Mouse (Mus musculus) midbrain, embryonic 11.5 days (tissue): Measurements from ENCODE around the gene Ubxn6. TPM values are rescaled to one million over a fixed set of nuclear protein-coding genes. Genes with fewer than 3 reads are reported as not detected.

Experiments
- ATAC-seq: fragments of 200-750 bp; cut with Nextera tagmentation; 2 replicates; pipeline ENCODE4 v1.8.0; 2017; ENCODE audit warnings: moderate TSS enrichment, moderate library complexity; ENCODE audit not compliant: low FRiP score
- DNase-seq: peaks from one replicate; pipeline ENCODE4 v3.0.0; 2015; ENCODE audit warnings: low spot score; ENCODE audit errors: missing footprints
- H3K27ac ChIP-seq: fragments of 300-500 bp; sonication (generic); 2 replicates; pipeline ENCODE4 v1.5.1; 2014; ENCODE audit warnings: low read depth, low read length
- H3K27me3 ChIP-seq: fragments of 300-500 bp; sonication (generic); 2 replicates; pipeline ENCODE4 v1.6.1; 2014; ENCODE audit warnings: mild to moderate bottlenecking, low read length, moderate library complexity, mixed read lengths; ENCODE audit not compliant: control insufficient read depth, insufficient read depth
- H3K36me3 ChIP-seq: fragments of 300-500 bp; sonication (generic); 2 replicates; pipeline ENCODE4 v1.6.1; 2014; ENCODE audit warnings: mild to moderate bottlenecking, low read length, moderate library complexity, mixed read lengths; ENCODE audit not compliant: control insufficient read depth, insufficient read depth
- H3K4me1 ChIP-seq: fragments of 300-500 bp; sonication (generic); 2 replicates; pipeline ENCODE4 v1.6.1; 2014; ENCODE audit warnings: low read length; ENCODE audit not compliant: control insufficient read depth, insufficient read depth
- H3K4me2 ChIP-seq: fragments of 300-500 bp; sonication (generic); 2 replicates; pipeline ENCODE4 v1.6.1; 2014; ENCODE audit warnings: mild to moderate bottlenecking, moderate library complexity
- H3K4me3 ChIP-seq: fragments of 300-500 bp; sonication (generic); 2 replicates; pipeline ENCODE4 v1.5.1; 2014; ENCODE audit warnings: low read depth, low read length
- H3K9ac ChIP-seq: fragments of 300-500 bp; sonication (generic); 2 replicates; pipeline ENCODE4 v1.6.1; 2014; ENCODE audit warnings: low read length
- H3K9me3 ChIP-seq: fragments of 300-500 bp; sonication (generic); 2 replicates; pipeline ENCODE4 v1.6.1; 2016; ENCODE audit warnings: low read length; ENCODE audit not compliant: control insufficient read depth
- WGBS: fragments of 180-500 bp; shearing (Covaris S2); extraction: QIAGEN DNeasy Blood & Tissue Kit; methylation state at CpG from one replicate; pipeline ENCODE4 v1.1.7; 2014; 5-methylcytosine and 5-hydroxymethylcytosine counted together
- polyA plus RNA-seq: library from polyadenylated mRNA; unstranded; fragments of >200 nt; fragmentation: Nextera tagmentation; extraction: Ambion mirVana; gene quantifications from 2 replicates; pipeline ENCODE4 v1.2.1, GENCODE M21; 2014

Ubxn6 gene
- polyA plus RNA-seq, 1 experiment from 2014 or later = 48.4 TPM

DNA sequence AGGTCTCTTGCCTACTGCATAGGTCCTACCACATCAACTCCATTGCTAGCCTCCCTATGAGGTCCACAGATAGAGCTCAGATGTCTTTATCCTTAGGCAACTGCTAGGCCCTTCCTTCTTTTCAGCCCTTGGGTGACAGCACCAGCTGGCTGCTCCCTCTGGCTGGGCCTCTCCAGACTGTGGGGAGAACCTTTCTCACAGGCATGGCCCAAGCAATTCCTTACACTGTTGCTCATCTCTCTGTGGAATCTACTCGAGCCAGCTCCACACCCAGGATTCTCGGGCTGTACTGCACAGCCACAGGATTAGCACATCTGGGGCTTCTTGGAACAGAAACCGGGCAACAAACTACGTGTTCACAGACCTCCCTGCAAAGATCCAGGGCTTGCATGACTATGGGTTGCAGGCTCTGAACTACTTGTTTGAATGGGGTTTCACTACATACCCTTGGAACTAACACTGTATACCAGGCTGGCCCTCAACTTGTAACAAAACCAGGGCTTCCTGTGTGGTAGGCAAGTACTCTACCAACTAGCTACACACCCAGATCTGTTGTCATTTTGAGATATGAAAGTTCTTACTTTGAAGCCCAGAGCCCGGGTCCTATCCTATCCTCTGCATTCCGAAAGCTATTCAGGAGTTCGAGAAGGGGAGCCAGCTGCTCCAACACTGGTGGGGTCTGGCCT, 40.6 kb downstream of the Ubxn6 start:
- no peaks in the 10 kb centered on the region; the same call in 1 of the 2 replicates for H3K36me3 ChIP-seq
- H3K4me1 ChIP-seq = peaks cover 9% of the 10 kb centered on the region
- no peak overlapping the region for H3K9ac ChIP-seq
- H3K27me3 ChIP-seq = no peaks in the 10 kb centered on the region
- peak; percentile 35 for DNase-seq
- 90% methylated on average over 7 of the region's 7 CpGs for WGBS
- H3K9me3 ChIP-seq = no peaks in the 10 kb centered on the region
- no peak overlapping the region for H3K4me3 ChIP-seq
- no peak for ATAC-seq
- H3K4me2 ChIP-seq = no peak overlapping the region
- no peak overlapping the region for H3K27ac ChIP-seq

DNA sequence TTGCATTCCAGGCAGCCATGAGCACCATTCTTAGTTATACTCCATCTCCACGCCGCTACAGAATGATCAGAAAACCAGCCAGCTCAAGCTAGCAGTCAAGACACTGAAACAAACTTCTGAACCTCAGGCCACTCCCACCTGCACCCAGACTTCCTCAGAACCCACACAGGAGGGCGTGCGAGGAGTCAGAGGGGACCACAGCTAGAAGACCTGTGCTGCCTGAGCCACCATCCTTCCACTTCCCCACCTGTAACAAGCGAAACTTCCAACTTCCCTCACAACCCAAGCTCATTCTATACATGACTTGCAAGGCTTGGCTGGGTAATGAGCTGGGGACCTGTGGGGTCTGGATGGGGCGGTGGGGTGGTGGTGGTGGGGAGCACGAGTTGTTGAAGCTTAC, 42.0 kb downstream of the Ubxn6 start:
- Histone ChIP-seq H3K27me3 (no peaks in the 10 kb centered on the region), H3K4me2 (no peak overlapping the region), H3K4me1 (peaks cover 9% of the 10 kb centered on the region), H3K27ac (no peak overlapping the region), H3K9me3 (no peaks in the 10 kb centered on the region), H3K36me3 (no peaks in the 10 kb centered on the region; the same call in 1 of the 2 replicates), H3K9ac (no peak overlapping the region), H3K4me3 (no peak overlapping the region)
- ATAC-seq (no peak), DNase-seq (no peak)
- 81% methylated on average over 7 of the region's 7 CpGs for WGBS

GRCm38 (mm10) chr17:56032127-56032733, 42.6 kb downstream of the Ubxn6 start:
- no peak for DNase-seq
- ATAC-seq = no peak
- Histone ChIP-seq H3K9me3 (no peaks in the 10 kb centered on the region), H3K4me1 (peaks cover 9% of the 10 kb centered on the region), H3K27me3 (no peaks in the 10 kb centered on the region), H3K27ac (no peak overlapping the region), H3K36me3 (no peaks in the 10 kb centered on the region; the same call in 1 of the 2 replicates), H3K4me2 (no peak overlapping the region), H3K4me3 (no peak overlapping the region), H3K9ac (peak overlapping the region; percentile 24; the same call in 1 of the 2 replicates)
- 70% methylated on average over 6 of the region's 6 CpGs for WGBS

GRCm38 (mm10) chr17:56031431-56031830, 43.4 kb downstream of the Ubxn6 start:
- H3K36me3 ChIP-seq = no peaks in the 10 kb centered on the region; the same call in 1 of the 2 replicates
- WGBS = 94% methylated on average over 7 of the region's 7 CpGs

DNA sequence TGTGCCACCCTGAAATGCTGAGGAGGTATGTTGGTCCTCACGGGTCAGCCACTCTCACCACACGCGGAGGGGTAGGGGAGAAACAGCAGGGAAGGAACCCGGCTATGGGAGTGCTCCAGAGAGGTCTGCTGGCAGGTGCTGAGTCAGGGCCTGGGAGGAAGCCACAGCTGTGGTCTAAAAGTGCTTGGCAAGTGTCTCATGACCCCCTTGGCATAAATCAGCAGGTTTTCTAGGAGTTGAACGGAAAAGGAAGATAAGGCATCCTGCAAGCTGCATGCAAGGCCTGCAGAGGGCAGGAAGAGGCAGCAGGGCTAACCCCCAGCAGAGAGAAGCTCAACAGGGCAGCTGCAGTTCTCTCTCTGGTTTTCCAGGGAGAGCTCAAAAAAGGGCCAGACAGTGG, 43.9 kb downstream of the Ubxn6 start:
- Histone ChIP-seq H3K9me3 (no peaks in the 10 kb centered on the region), H3K27me3 (no peaks in the 10 kb centered on the region), H3K9ac (no peak overlapping the region), H3K4me1 (peaks cover 9% of the 10 kb centered on the region), H3K4me2 (no peak overlapping the region), H3K4me3 (no peak overlapping the region), H3K36me3 (no peaks in the 10 kb centered on the region; the same call in 1 of the 2 replicates), H3K27ac (no peak overlapping the region)
- no peak for DNase-seq
- 75% methylated on average over 5 of the region's 5 CpGs for WGBS
- no peak for ATAC-seq

More at GRCm38 (mm10) chr17:56031431-56031830, 43.4 kb downstream of the Ubxn6 start:
- Histone ChIP-seq H3K27me3 (no peaks in the 10 kb centered on the region), H3K4me3 (no peak overlapping the region), H3K4me1 (peaks cover 9% of the 10 kb centered on the region), H3K4me2 (no peak overlapping the region), H3K27ac (no peak overlapping the region), H3K9me3 (no peaks in the 10 kb centered on the region), H3K9ac (no peak overlapping the region)
- DNase-seq (no peak), ATAC-seq (no peak)

- H3K4me3 ChIP-seq = no peak overlapping the region
- WGBS = 92% methylated on average over 9 of the region's 9 CpGs
- no peak overlapping the region for H3K9ac ChIP-seq
- H3K27me3 ChIP-seq = no peaks in the 10 kb centered on the region
- ATAC-seq (no peak), DNase-seq (no peak)
- H3K36me3 ChIP-seq = no peaks in the 10 kb centered on the region; the same call in 1 of the 2 replicates
- no peaks in the 10 kb centered on the region for H3K9me3 ChIP-seq
- no peak overlapping the region for H3K4me2 ChIP-seq
- no peak overlapping the region for H3K27ac ChIP-seq
- peaks cover 5% of the 10 kb centered on the region for H3K4me1 ChIP-seq
Observed at GRCm38 (mm10) chr17:56030238-56030870, 44.5 kb downstream of the Ubxn6 start.

DNA sequence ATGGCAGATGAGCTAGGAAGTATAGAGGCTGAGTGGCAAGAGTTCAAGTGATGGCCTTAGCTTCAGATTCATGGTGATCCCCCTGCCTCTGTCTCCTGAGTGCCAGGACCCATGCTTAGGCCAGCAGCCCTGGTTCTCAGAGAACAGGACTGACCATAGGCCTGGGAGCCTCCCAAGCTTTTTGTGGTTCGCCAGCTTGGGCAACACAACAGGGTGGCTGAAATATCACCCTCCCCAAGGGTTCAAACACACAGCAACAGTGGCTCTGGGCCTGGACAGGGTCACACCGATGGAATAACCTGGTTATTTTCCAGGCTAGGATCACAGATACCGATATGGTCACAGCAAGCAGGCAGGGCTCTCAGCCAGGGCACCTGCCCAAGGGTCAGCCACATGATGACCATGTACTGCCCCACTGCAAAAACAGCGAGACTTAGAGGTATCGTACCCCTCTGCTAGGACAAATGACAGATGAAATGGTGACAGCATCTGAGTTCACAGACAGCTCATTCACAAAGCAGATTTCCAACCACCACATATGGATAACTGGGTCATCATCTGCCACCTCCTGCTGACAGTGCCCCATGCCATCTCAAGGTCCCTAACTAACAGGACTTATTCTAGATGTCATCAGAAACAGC, 46.9 kb downstream of the Ubxn6 start:
- WGBS = 95% methylated on average over 5 of the region's 5 CpGs
- Histone ChIP-seq H3K27me3 (no peaks in the 10 kb centered on the region), H3K4me1 (peaks cover 5% of the 10 kb centered on the region), H3K27ac (no peak overlapping the region), H3K36me3 (no peaks in the 10 kb centered on the region), H3K4me2 (no peak overlapping the region), H3K9ac (no peak overlapping the region), H3K9me3 (no peaks in the 10 kb centered on the region), H3K4me3 (no peak overlapping the region)
- DNase-seq (no peak), ATAC-seq (no peak)

DNA sequence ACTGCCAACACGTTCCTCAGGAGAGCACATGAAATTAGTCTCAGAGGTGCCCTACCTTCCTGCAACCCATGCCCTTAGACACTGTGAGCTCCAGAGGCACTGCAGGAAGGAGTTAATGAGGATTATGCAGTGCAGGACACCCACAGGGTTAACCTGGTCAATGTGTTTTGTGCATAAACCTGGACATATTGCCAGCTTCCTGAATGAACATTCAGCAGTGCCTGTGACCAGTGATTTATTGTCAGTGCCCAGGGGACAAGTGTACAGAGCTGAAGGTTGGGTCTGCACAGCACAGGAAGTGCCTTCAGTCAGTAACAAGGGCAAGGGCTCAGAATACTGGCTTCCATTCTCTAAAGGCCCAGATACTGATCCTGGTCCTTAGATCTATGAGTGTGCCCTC, 47.9 kb downstream of the Ubxn6 start:
- Histone ChIP-seq H3K36me3 (no peaks in the 10 kb centered on the region), H3K27ac (no peak overlapping the region), H3K9ac (no peak overlapping the region), H3K4me3 (no peak overlapping the region), H3K9me3 (no peaks in the 10 kb centered on the region), H3K4me2 (no peak overlapping the region), H3K4me1 (peaks cover 7% of the 10 kb centered on the region), H3K27me3 (no peaks in the 10 kb centered on the region)
- 73% methylated on average over 1 of the region's 1 CpGs for WGBS
- no peak for DNase-seq
- ATAC-seq = no peak

DNA sequence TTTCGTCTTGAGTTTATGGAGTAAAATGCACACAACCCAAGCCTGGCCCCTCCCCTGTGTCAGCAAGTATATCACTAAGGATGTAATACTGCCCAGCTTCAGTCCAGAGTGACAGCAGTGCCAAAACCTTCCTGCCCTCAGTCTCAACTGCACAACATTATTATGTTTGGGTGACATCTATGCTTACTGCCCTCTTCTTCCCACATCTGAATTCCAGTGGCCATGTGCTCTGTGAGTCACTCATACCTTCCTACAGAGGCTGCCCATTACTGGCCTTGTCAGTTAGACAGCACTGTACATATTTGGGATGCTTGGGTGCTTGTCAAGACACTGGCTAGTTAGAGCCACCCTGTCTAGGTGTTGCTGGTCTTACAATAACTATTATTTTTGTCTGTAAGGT, 48.5 kb downstream of the Ubxn6 start:
- no peak for ATAC-seq
- peaks cover 7% of the 10 kb centered on the region for H3K4me1 ChIP-seq
- H3K36me3 ChIP-seq = no peaks in the 10 kb centered on the region
- H3K27ac ChIP-seq = no peak overlapping the region
- no peak for DNase-seq
- no peak overlapping the region for H3K4me3 ChIP-seq
- no peaks in the 10 kb centered on the region for H3K9me3 ChIP-seq
- H3K27me3 ChIP-seq = no peaks in the 10 kb centered on the region
- 96% methylated on average over 1 of the region's 1 CpGs for WGBS
- H3K9ac ChIP-seq = no peak overlapping the region
- no peak overlapping the region for H3K4me2 ChIP-seq
